Mouse (Mus musculus) monocyte, adult 5-6 weeks (primary cell): ENCODE data around the gene Mydgf. TPM values are rescaled to one million over a fixed set of nuclear protein-coding genes. Genes with fewer than 3 reads are reported as not detected.

Source experiments
- ATAC-seq: fragments of 153-309, 156-312 bp; replicated peaks from 2 replicates; pipeline ENCODE4 v1.8.0; 2017; ENCODE audit warnings: mild to moderate bottlenecking; ENCODE audit not compliant: low TSS enrichment, insufficient number of reproducible peaks, severe bottlenecking, poor library complexity, low FRiP score
- total RNA-seq: library from RNA; stranded (forward); fragments of 200-1000, 200-491, 200-594 nt; gene quantifications from 3 replicates; pipeline ENCODE4 v1.2.3, GENCODE M21; 2017

The Mydgf gene
- total RNA-seq, 1 experiment from 2014 or later: 31.5 TPM

DNA sequence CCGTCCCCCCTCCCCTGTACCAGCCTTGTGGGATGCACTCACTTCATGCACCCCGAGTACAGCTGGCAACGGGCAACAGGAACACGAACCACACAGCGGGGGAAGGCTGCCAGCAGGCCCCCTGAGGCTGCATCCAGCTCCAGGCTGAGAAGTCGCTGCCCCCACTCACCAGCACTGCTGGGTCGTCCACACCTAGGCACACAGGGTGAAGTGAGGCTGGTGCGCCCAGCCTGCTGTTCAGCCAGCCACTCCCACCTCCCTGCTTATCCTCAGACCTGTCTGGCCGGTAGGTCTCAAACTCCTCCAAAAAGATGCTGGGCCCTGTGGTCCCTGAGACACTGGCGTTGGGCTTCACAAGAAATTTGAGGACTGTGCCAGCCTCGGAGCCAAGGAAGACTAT is 57.5 kb downstream of the Mydgf start:
- no peak for ATAC-seq

Other genes with a start within 250 kb of the Mydgf start
- gene Zfp119b, start 234.4 kb downstream of the Mydgf start, total RNA-seq: 8.4 to 18.6 TPM (median 15.6 TPM) in 3 replicates
- 22.4 to 32.2 TPM (median 26.5 TPM) in 3 replicates for gene Ebi3, start 231.3 kb downstream of the Mydgf start, total RNA-seq
- 14.7 to 16.4 TPM (median 16.4 TPM) in 3 replicates for gene Yju2, start 224.8 kb downstream of the Mydgf start, total RNA-seq
- not detected in 3 replicates for gene Shd, start 213.5 kb downstream of the Mydgf start, total RNA-seq
- gene Fsd1, start 197.4 kb downstream of the Mydgf start, total RNA-seq: not detected in 3 replicates
- gene Stap2, start 178.3 kb downstream of the Mydgf start, total RNA-seq: 0.29 to 1.1 TPM in 2 of 3 replicates, not detected in the other
- 31.5 to 106 TPM (median 82.0 TPM) in 3 replicates for gene Mpnd, start 178.2 kb downstream of the Mydgf start, total RNA-seq
- 22.4 to 35.7 TPM (median 23.4 TPM) in 3 replicates for gene Sh3gl1, start 147.3 kb downstream of the Mydgf start, total RNA-seq
- gene Chaf1a, start 143.5 kb downstream of the Mydgf start, total RNA-seq: 0.64 to 4.6 TPM (median 2.1 TPM) in 3 replicates
- gene Ubxn6, start 108.9 kb downstream of the Mydgf start, total RNA-seq: 38.0 to 40.4 TPM (median 38.5 TPM) in 3 replicates
- 61.2 to 151 TPM (median 112 TPM) in 3 replicates for gene Hdgfl2, start 104.3 kb downstream of the Mydgf start, total RNA-seq
- not detected in 3 replicates for gene Plin4, start 74.1 kb downstream of the Mydgf start, total RNA-seq
- gene Plin5, start 66.3 kb downstream of the Mydgf start, total RNA-seq: not detected in 3 replicates
- not detected in 3 replicates for gene Lrg1, start 61.9 kb downstream of the Mydgf start, total RNA-seq
- 0.53 to 1.2 TPM (median 0.87 TPM) in 3 replicates for gene Sema6b, start 43.6 kb downstream of the Mydgf start, total RNA-seq
- gene Tnfaip8l1, start 21.4 kb downstream of the Mydgf start, total RNA-seq: 0.39 to 0.43 TPM in 2 of 3 replicates, not detected in the other
- gene Dpp9, start 35.0 kb upstream of the Mydgf start, total RNA-seq: 8.4 to 20.3 TPM (median 11.7 TPM) in 3 replicates
- 13.2 to 22.7 TPM (median 13.6 TPM) in 3 replicates for gene Fem1a, start 72.9 kb upstream of the Mydgf start, total RNA-seq
- gene Ticam1, start 92.9 kb upstream of the Mydgf start, total RNA-seq: 2.6 to 11.4 TPM (median 3.9 TPM) in 3 replicates
- 10.2 to 15.5 TPM (median 13.4 TPM) in 3 replicates for gene Plin3, start 109.0 kb upstream of the Mydgf start, total RNA-seq
- not detected in 3 replicates for gene Arrdc5, start 116.4 kb upstream of the Mydgf start, total RNA-seq
- gene Uhrf1, start 119.4 kb upstream of the Mydgf start, total RNA-seq: 1.2 to 5.9 TPM (median 3.2 TPM) in 3 replicates
- 8.0 to 17.3 TPM (median 10.3 TPM) in 3 replicates for gene Kdm4b, start 142.1 kb upstream of the Mydgf start, total RNA-seq